Mouse (Mus musculus): ENCODE results near the gene Stmn3.

DNA sequence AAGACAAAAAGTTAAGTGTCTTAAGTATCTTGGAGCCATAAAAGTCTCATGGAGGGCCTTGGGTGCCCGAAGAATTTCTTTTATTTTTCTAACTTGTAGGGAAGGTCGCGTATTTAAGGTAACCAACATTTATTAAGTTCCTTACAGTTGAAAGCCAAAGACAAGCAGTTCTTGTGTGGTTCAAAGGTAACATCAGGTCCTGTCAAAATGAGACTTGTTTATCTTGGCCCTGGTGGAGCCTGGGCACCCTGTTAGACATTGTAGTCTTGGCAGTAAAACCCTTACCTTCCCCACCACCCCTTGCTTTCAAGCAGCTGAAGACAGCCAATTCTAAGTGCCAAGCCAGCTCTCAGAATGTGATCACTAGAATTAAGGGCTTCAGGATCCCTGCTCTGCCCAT lies 25.6 kb downstream of the Stmn3 start:
- TF ChIP-seq CTCF (IDR thresholded peaks at IDR 0.05; ENCODE audit: low read depth, low read length), result no peak
- TF ChIP-seq POLR2A (IDR thresholded peaks at IDR 0.05; ENCODE audit: insufficient read depth, low read length), result no peak
